Mouse (Mus musculus) thymus, adult 2 months (tissue): ENCODE results near the gene B4galnt2. TPM values are rescaled to one million over a fixed set of nuclear protein-coding genes. Genes with fewer than 3 reads are reported as not detected.

ENCODE experiments used
- DNase-seq: peaks from one replicate; pipeline ENCODE4 v3.0.0; 2021
- H3K27ac ChIP-seq: fragments of 200-500 bp; 2 replicates; pipeline ENCODE4 v1.5.1; 2012; ENCODE audit warnings: low read length, control low read depth; ENCODE audit not compliant: control insufficient read depth, insufficient read depth
- H3K27me3 ChIP-seq: fragments of 200-500 bp; 2 replicates; pipeline ENCODE4 v1.6.1; 2012; ENCODE audit warnings: mild to moderate bottlenecking, low read length, moderate library complexity, mixed read lengths; ENCODE audit not compliant: control insufficient read depth, insufficient read depth
- H3K36me3 ChIP-seq: fragments of 200-500 bp; 2 replicates; pipeline ENCODE4 v1.6.1; 2012; ENCODE audit warnings: mild to moderate bottlenecking, low read length, moderate library complexity; ENCODE audit not compliant: control insufficient read depth, insufficient read depth
- H3K4me1 ChIP-seq: fragments of 200-500 bp; replicated peaks from 2 replicates; pipeline ENCODE4 v1.6.1; 2012; ENCODE audit warnings: low read length; ENCODE audit not compliant: control insufficient read depth, insufficient read depth
- H3K4me3 ChIP-seq: fragments of 200-500 bp; 2 replicates; pipeline ENCODE4 v1.5.1; 2012; ENCODE audit warnings: mild to moderate bottlenecking, low read length, control low read depth, moderate library complexity; ENCODE audit not compliant: control insufficient read depth, insufficient read depth
- CTCF ChIP-seq: fragments of 200-500 bp; IDR thresholded peaks from 2 replicates; pipeline ENCODE4 v1.5.1; 2012; ENCODE audit warnings: mild to moderate bottlenecking, control low read depth, low read length, moderate library complexity, borderline replicate concordance; ENCODE audit not compliant: control insufficient read depth, poor library complexity, insufficient read depth; ENCODE audit errors: extremely low read depth
- POLR2A ChIP-seq: fragments of 200-500 bp; IDR thresholded peaks from 2 replicates; pipeline ENCODE4 v1.6.1; 2012; ENCODE audit warnings: mild to moderate bottlenecking, low read length, control low read depth, moderate library complexity; ENCODE audit not compliant: control insufficient read depth, poor library complexity, insufficient read depth; ENCODE audit errors: extremely low read depth
- WGBS: fragments of 180-500 bp; shearing (Covaris S2); methylation state at CpG from one replicate; pipeline ENCODE4 v1.1.7; 2018; 5-methylcytosine and 5-hydroxymethylcytosine counted together
- polyA plus RNA-seq: library from polyadenylated mRNA; depleted of rRNA; stranded (reverse); fragments of >200 nt; gene quantifications from 2 replicates; pipeline ENCODE4 v1.2.3, GENCODE M21; 2012

B4galnt2 gene
- polyA plus RNA-seq, 1 experiment, result not detected

GRCm38 (mm10) chr11:95869918-95870470, 44.7 kb downstream of the B4galnt2 start:
- TF ChIP-seq POLR2A (no peak), CTCF (no peak)
- no peak overlapping the region for H3K27ac ChIP-seq
- no peak for DNase-seq
- H3K36me3 ChIP-seq, result no peaks in the 10 kb centered on the region
- 66% methylated on average over 6 of the region's 6 CpGs for WGBS
- H3K4me3 ChIP-seq, result no peak overlapping the region
- H3K4me1 ChIP-seq, result no peaks in the 10 kb centered on the region
- no peaks in the 10 kb centered on the region for H3K27me3 ChIP-seq

DNA sequence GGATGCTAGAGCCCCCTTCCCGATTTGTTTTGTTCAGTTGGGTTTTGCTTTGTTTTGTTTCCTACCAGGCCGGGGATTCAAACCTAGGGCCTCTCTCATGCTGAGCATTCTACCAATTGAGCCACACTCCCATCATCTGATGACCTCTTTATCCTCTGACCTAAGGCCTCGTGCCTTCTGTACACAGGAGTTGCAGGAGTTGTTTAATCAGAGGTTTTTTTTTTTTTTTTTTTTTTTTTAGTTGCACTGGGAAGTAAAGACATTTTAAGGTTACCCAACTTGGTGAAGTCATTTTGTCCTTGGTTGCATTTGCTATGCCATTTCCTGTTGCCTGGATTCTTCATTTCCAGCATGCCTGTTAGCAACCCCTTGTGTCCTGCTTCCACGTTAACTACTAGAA, 45.2 kb downstream of the B4galnt2 start:
- H3K36me3 ChIP-seq, result no peaks in the 10 kb centered on the region
- no peak for DNase-seq
- no peaks in the 10 kb centered on the region for H3K27me3 ChIP-seq
- no peaks in the 10 kb centered on the region for H3K4me1 ChIP-seq
- WGBS, result 85% methylated on average over 4 of the region's 4 CpGs
- no peak for TF ChIP-seq POLR2A
- TF ChIP-seq CTCF, result no peak
- H3K4me3 ChIP-seq, result no peak overlapping the region
- no peak overlapping the region for H3K27ac ChIP-seq

DNA sequence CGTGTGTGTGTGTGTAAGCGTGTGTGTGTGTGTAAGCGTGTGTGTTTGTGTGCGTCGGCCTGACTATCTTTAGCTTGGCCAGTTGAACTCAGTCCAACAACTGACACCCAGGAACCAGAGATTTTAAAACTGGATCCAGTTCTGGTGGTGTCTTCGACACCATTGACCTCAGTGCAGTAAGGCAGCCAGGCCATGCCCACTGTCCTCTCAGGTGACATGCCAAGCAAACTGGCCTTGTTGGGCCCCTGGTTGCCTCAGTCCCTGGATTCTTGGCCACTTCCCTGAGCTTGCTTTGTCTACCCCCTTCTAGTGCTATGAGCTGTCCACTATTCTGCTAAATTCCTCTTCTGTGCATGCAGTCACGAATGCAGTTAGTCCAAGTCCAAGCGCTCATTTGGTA, 53.3 kb downstream of the B4galnt2 start:
- no peak for DNase-seq
- no peaks in the 10 kb centered on the region for H3K36me3 ChIP-seq
- TF ChIP-seq POLR2A (no peak), CTCF (no peak)
- no peak overlapping the region for H3K27ac ChIP-seq
- H3K4me3 ChIP-seq, result no peak overlapping the region
- H3K27me3 ChIP-seq, result no peaks in the 10 kb centered on the region
- H3K4me1 ChIP-seq, result peaks cover 3% of the 10 kb centered on the region
- WGBS, result over 99% methylated on average over 8 of the region's 8 CpGs

DNA sequence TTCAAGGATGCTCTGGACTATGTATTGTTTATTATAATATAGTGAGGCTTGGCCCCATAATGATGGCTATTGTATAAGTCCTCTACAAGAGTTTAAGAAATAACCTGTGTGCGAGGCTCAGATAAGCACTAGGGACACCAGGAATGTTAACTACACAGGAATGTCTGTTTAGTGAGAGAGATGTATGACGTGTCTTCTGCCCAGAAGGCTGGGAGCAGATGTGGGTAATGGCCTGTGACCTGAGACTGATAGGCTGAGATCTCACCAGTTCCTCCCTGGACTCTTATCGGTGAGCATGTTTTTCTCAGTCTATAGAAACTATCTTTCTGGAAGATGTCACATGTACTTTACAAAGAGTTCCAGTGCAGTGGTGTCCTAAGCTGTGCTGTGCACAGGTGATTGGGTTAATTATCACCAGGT, 54.6 kb downstream of the B4galnt2 start:
- H3K4me3 ChIP-seq, result no peak overlapping the region
- H3K4me1 ChIP-seq, result peaks cover 3% of the 10 kb centered on the region
- no peak for DNase-seq
- H3K27me3 ChIP-seq, result no peaks in the 10 kb centered on the region
- H3K27ac ChIP-seq, result no peak overlapping the region
- WGBS, result 60% methylated on average over 3 of the region's 3 CpGs
- H3K36me3 ChIP-seq, result no peaks in the 10 kb centered on the region
- TF ChIP-seq POLR2A, result no peak
- no peak for TF ChIP-seq CTCF

DNA sequence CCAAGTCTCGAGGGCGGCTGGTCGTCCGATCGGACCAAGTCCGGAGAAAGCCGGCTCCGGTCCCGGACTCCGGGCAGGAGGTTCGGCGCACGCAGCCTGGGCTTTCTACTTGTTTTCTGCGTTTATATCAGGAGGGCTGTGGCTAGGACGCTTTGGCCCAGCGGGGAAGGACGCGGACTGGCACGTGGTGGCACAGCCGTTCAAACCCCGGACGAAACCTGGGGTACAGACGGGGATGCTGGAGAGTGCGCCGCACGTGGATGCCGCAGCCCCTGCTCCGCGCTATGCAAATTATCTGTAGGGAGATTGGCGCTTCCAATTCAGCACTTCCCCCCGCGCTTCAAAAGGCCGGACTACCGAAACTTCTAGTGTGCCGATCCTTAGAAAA, 55.2 kb downstream of the B4galnt2 start:
- under 1% methylated on average over 35 of the region's 35 CpGs for WGBS
- Histone ChIP-seq H3K4me3 (peak overlapping the region; percentile 84), H3K27ac (peak overlapping the region; percentile 90; the same call in 1 of the 2 replicates), H3K36me3 (no peaks in the 10 kb centered on the region), H3K27me3 (no peaks in the 10 kb centered on the region), H3K4me1 (peaks cover 3% of the 10 kb centered on the region)
- DNase-seq, result peak; percentile 68
- TF ChIP-seq POLR2A (no peak), CTCF (no peak)

- peak overlapping the region; percentile 84 for H3K4me3 ChIP-seq
- H3K27ac ChIP-seq, result peak overlapping the region; percentile 90
- no peaks in the 10 kb centered on the region for H3K36me3 ChIP-seq
- no peak for TF ChIP-seq CTCF
- TF ChIP-seq POLR2A, result peak; percentile 42; the same call in 1 of the 2 replicates
- peak; percentile 98 for DNase-seq
- H3K27me3 ChIP-seq, result no peaks in the 10 kb centered on the region
- WGBS, result under 1% methylated on average over 58 of the region's 58 CpGs
- H3K4me1 ChIP-seq, result peaks cover 3% of the 10 kb centered on the region
Measured at GRCm38 (mm10) chr11:95858528-95859467, 55.9 kb downstream of the B4galnt2 start.
